Mouse (Mus musculus): ENCODE data around the gene Prkcd. TPM values are rescaled to one million over a fixed set of nuclear protein-coding genes. Genes with fewer than 3 reads are reported as not detected.
A peak's percentile ranks its signal among the peaks of the same experiment; 100 is the strongest.
"Not testable (repeated sequence)": the region's sequence is repeated elsewhere in the genome, so short reads cannot be mapped to it uniquely, and the experiment has no call there.

Prkcd gene
- total RNA-seq, 4 experiments from 2014 or later, result 2.3 to 8.6 (median 7.3) TPM

- DNase-seq (ENCODE audit: low spot score in 2 of 2), result no peak
Measured at GRCm38 (mm10) chr14:30608176-30608575, 17.8 kb downstream of the Prkcd start.

- DNase-seq (ENCODE audit: low spot score in 2 of 2), result no peak
Measured at GRCm38 (mm10) chr14:30607696-30608095, 18.3 kb downstream of the Prkcd start.

- no peak for DNase-seq (ENCODE audit: low spot score in 2 of 2)
Measured at GRCm38 (mm10) chr14:30606817-30607216, 19.2 kb downstream of the Prkcd start.

GRCm38 (mm10) chr14:30597142-30597541 lies 28.9 kb downstream of the Prkcd start:
- DNase-seq (ENCODE audit: low spot score in 2 of 2), result no peak

GRCm38 (mm10) chr14:30596407-30596806 lies 29.6 kb downstream of the Prkcd start:
- no peak for DNase-seq (ENCODE audit: low spot score in 2 of 2)

GRCm38 (mm10) chr14:30595576-30596313 lies 30.3 kb downstream of the Prkcd start:
- DNase-seq (ENCODE audit: low spot score in 2 of 2), result no peak

- DNase-seq (ENCODE audit: low spot score in 2 of 2), result peak; percentile 45 to 59
Measured at GRCm38 (mm10) chr14:30594092-30594695, 31.8 kb downstream of the Prkcd start.

GRCm38 (mm10) chr14:30593279-30594091 lies 32.5 kb downstream of the Prkcd start:
- DNase-seq (ENCODE audit: low spot score in 2 of 2), result peak; percentile 68 to 72

- peak; percentile 73 to 76 for DNase-seq (ENCODE audit: low spot score in 2 of 2)
Measured at GRCm38 (mm10) chr14:30591417-30591816, 34.6 kb downstream of the Prkcd start.

GRCm38 (mm10) chr14:30590918-30591317 lies 35.1 kb downstream of the Prkcd start:
- no peak for DNase-seq (ENCODE audit: low spot score in 2 of 2)

GRCm38 (mm10) chr14:30590041-30590645 lies 35.9 kb downstream of the Prkcd start:
- no peak for DNase-seq (ENCODE audit: low spot score in 2 of 2)

- DNase-seq (ENCODE audit: low spot score in 2 of 2), result no peak
Measured at GRCm38 (mm10) chr14:30586780-30587461, 39.1 kb downstream of the Prkcd start.

- no peak for DNase-seq (ENCODE audit: low spot score in 2 of 2)
Measured at GRCm38 (mm10) chr14:30585323-30585722, 40.7 kb downstream of the Prkcd start.

GRCm38 (mm10) chr14:30584497-30585251 lies 41.3 kb downstream of the Prkcd start:
- DNase-seq (ENCODE audit: low spot score in 2 of 2), result no peak

- DNase-seq (ENCODE audit: low spot score in 2 of 2), result no peak
Measured at GRCm38 (mm10) chr14:30584077-30584476, 41.9 kb downstream of the Prkcd start.

- DNase-seq (ENCODE audit: low spot score in 2 of 2), result no peak
Measured at GRCm38 (mm10) chr14:30581238-30581637, 44.8 kb downstream of the Prkcd start.

GRCm38 (mm10) chr14:30579882-30580281 lies 46.1 kb downstream of the Prkcd start:
- DNase-seq (ENCODE audit: low spot score in 2 of 2), result no peak

GRCm38 (mm10) chr14:30579180-30579579 lies 46.8 kb downstream of the Prkcd start:
- no peak for DNase-seq (ENCODE audit: low spot score in 2 of 2)

GRCm38 (mm10) chr14:30577303-30578062 lies 48.5 kb downstream of the Prkcd start:
- DNase-seq (ENCODE audit: low spot score in 2 of 2), result not testable (repeated sequence)

- DNase-seq (ENCODE audit: low spot score in 2 of 2), result no peak
Measured at GRCm38 (mm10) chr14:30576260-30576659, 49.8 kb downstream of the Prkcd start.
